Mouse (Mus musculus): ENCODE measurements around the gene Gm8127. TPM values are rescaled to one million over a fixed set of nuclear protein-coding genes. Genes with fewer than 3 reads are reported as not detected.

The Gm8127 gene
- polyA plus RNA-seq, 1 experiment from 2014 or later = not detected

Other genes starting within 250 kb of the Gm8127 start
- gene Gm8094, start 217.2 kb downstream of the Gm8127 start, polyA plus RNA-seq (2015; fragmentation: Nextera tagmentation; extraction: Ambion mirVana) = not detected in 2 replicates
- not detected in 2 replicates for gene Gm8104, start 193.2 kb downstream of the Gm8127 start, polyA plus RNA-seq (2015; fragmentation: Nextera tagmentation; extraction: Ambion mirVana)
- gene Gm7233, start 114.0 kb downstream of the Gm8127 start, polyA plus RNA-seq (2015; fragmentation: Nextera tagmentation; extraction: Ambion mirVana) = not detected in 2 replicates
- not detected in 2 replicates for gene Gm8122, start 58.5 kb downstream of the Gm8127 start, polyA plus RNA-seq (2015; fragmentation: Nextera tagmentation; extraction: Ambion mirVana)
- gene Gm8126, start 35.2 kb downstream of the Gm8127 start, polyA plus RNA-seq (2015; fragmentation: Nextera tagmentation; extraction: Ambion mirVana) = not detected in 2 replicates
- not detected in 2 replicates for gene Gm9732, start 18.8 kb downstream of the Gm8127 start, polyA plus RNA-seq (2015; fragmentation: Nextera tagmentation; extraction: Ambion mirVana)
- not detected in 2 replicates for gene 1700001F09Rik, start 54.0 kb upstream of the Gm8127 start, polyA plus RNA-seq (2015; fragmentation: Nextera tagmentation; extraction: Ambion mirVana)
- not detected in 2 replicates for gene Gm8138, start 122.5 kb upstream of the Gm8127 start, polyA plus RNA-seq (2015; fragmentation: Nextera tagmentation; extraction: Ambion mirVana)
- gene Gm5799, start 249.7 kb upstream of the Gm8127 start, polyA plus RNA-seq (2015; fragmentation: Nextera tagmentation; extraction: Ambion mirVana) = not detected in 2 replicates

Data from intestine, postnatal 0 days (tissue).